Mouse (Mus musculus) cerebellum, adult 2 months (tissue): ENCODE results near the gene Rprd2.

ENCODE experiments used
- CTCF ChIP-seq: fragments of 200-500 bp; IDR thresholded peaks from 2 replicates; pipeline ENCODE4 v1.5.1; 2011; ENCODE audit warnings: low read depth, mild to moderate bottlenecking, control low read depth, low read length, moderate library complexity, borderline replicate concordance; ENCODE audit not compliant: insufficient read depth
- POLR2A ChIP-seq: fragments of 200-500 bp; IDR thresholded peaks from 2 replicates; pipeline ENCODE4 v1.6.1; 2011; ENCODE audit warnings: low read length, control low read depth, borderline replicate concordance; ENCODE audit not compliant: insufficient read depth

GRCm38 (mm10) chr3:95798756-95799155, 19.9 kb downstream of the Rprd2 start:
- TF ChIP-seq CTCF, result no peak
- no peak for TF ChIP-seq POLR2A
